Mouse (Mus musculus): Measurements from ENCODE around the gene Dohh.

DNA sequence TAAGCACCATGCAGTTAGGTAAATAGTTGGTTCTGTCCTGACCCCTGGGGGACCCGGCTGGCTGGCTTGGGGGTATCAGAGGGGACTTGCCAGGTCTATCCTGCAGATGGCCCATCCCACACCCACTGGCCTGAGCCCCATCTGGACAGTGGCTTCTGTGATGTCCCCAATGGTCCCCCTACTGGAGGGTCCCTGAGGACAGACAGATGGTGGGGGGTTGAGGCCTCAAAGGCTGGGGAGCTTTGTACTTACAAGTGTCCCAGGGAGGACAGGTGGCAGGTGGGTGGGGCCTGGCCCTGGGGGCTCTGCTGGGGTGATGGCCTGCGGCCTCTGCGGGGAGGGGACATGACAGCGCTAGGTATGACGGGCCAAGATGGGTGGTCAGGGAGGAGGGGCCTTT lies 15.1 kb downstream of the Dohh start:
- TF ChIP-seq CTCF (conservative IDR thresholded peaks at IDR 0.05; ENCODE audit: low read length), result no peak
- TF ChIP-seq NANOG (IDR thresholded peaks at IDR 0.05; ENCODE audit: borderline replicate concordance, low read length), result no peak
